Mouse (Mus musculus): ENCODE data around the gene Slc2a10.
"Not testable (repeated sequence)": the region's sequence is repeated elsewhere in the genome, so short reads cannot be mapped to it uniquely, and the experiment has no call there.

Gene Slc2a10

DNA sequence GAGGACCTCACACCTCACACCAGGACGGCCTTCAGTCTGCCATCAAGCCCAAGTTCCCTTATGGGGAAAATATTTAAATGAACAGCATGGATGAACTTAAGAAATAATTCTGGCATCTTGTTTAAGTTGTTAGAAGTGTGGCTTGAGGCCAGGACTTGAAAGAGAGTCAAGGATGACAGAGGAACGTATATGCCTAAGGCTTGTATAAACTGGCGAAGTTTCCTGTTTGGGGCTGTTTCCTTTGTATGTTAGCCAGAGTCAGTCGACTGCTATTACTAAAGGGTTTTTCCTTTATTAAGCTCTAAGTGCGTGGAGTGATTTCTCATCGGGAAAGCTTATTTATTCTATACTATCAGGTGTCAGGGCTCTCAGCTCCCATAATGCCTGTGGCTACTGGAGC lies 4.8 kb upstream of the Slc2a10 start:
- no peak for DNase-seq (ENCODE audit: low read depth)

DNA sequence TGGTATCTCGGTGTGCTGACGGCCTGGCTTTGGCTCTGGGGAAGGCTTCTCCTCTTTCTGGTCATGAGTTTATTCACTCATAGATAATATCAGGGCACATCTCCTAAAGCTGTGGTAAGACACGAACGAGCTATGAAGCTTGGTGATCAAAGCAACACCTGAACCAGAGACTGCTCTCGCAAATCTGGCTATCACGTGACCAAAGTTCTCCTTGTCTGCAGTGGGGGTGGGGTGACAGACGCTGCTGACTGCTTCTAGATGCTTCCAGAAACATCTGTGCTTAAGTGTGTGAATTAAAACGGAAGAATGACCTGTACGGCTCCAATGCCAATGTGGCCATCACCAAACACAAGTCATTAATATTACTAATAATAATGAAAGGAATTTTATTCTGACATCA lies 6.1 kb downstream of the Slc2a10 start:
- DNase-seq (ENCODE audit: low read depth), result no peak

DNA sequence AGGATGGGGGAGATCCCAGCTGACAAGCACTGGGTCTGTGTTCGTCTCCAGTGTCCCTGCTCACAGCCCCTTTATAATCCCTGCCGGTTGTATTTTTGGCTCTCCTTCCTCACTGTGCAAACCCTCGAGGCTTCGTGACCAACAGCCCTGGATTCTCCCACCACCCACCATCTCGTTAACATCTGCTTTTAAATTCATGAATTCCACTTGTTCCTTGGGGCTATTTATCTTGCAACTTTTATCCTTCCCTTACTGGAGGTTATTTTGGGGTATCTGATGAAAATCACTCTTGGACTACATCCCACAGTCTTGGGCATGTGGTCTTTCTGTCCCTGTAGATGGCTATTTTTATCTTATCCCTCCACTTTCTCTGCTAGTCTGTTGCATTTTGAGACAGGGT lies 6.9 kb downstream of the Slc2a10 start:
- no peak for DNase-seq (ENCODE audit: low read depth)

DNA sequence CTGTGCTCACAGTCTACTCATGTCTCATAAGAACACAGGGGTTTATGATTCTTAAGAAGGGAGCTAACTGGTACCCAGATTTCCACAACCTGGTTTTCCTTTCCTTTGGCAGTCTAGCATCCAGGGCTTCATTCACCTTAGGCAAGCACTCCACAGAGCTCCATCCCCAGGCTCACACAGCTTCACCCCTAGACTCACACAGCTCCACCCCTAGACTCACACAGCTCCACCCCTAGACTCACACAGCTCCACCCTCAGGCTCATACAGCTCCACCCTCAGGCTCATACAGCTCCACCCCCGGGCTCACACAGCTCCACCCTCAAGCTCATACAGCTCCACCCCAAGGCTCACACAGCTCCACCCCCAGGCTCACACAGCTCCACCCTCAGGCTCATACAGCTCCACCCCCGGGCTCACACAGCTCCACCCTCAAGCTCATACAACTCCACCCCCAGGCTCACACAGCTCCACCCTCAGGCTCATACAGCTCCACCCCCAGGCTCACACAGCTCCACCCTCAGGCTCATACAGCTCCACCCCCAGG lies 7.4 kb downstream of the Slc2a10 start:
- DNase-seq (ENCODE audit: low read depth), result not testable (repeated sequence)

DNA sequence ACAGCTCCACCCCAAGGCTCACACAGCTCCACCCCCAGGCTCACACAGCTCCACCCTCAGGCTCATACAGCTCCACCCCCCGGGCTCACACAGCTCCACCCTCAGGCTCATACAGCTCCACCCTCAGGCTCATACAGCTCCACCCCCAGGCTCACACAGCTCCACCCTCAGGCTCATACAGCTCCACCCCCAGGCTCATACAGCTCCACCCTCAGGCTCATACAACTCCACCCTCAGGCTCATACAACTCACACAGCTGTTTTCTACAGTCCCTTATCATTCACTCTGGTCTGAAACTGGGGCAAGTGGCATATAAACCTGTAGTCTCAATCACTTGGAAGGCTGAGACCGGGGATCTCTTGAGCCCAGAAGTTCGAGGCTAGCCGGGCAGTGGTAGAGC lies 7.9 kb downstream of the Slc2a10 start:
- DNase-seq (ENCODE audit: low read depth), result not testable (repeated sequence)

DNA sequence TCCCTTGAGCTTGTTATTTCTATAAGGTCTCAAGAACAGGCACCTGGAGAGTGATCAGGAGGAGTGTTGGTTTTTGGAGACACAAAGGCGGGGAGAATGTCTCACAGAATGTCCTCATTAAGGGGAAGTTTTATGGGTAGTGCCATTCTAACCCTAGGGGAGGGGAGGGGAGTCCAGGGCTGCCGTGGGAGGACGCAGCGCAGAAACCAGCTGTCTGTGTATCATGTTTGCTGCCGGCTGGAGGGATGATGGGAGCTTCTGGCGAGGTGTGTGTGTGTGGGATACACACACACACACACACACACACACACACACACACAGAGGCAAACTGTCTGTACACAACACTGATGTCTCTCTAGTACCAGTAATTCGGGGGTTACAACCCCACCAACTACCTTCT lies 8.8 kb downstream of the Slc2a10 start:
- no peak for DNase-seq (ENCODE audit: low read depth)

DNA sequence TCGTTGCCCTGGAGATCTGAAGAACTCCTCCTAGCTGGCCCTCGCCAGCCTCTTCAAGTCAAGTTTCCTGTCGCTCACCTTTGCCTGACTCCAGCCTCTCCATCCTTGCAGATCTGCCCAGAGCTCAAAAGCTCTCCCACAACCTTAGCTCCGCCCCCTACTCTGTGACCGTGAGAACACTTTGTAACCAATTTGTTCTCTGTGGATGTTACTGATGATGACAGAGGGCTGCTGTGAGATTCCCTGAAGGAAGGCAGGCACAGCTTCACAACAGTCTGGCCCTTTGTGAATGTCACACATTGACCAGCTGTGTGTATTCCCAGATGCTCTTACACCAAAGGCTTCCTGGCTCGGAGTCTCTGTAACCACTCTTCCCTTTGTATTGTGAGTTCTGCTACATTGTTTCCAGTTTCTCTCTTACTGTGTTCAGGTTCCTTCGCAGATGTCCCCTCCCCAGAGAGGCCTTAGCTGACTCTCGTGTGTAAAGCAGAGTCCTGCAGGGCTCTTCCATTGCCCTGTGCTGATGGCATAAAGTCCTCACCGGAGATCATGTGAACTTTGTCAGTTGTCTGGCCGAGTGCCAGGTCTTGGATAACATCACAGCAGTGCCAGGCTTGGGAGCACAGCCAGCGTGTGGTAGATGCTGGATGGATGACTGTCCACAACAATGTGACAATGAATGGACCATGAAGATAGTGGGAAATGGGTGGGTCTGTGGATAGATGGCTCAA lies 9.4 kb downstream of the Slc2a10 start:
- DNase-seq (ENCODE audit: low read depth), result no peak

DNA sequence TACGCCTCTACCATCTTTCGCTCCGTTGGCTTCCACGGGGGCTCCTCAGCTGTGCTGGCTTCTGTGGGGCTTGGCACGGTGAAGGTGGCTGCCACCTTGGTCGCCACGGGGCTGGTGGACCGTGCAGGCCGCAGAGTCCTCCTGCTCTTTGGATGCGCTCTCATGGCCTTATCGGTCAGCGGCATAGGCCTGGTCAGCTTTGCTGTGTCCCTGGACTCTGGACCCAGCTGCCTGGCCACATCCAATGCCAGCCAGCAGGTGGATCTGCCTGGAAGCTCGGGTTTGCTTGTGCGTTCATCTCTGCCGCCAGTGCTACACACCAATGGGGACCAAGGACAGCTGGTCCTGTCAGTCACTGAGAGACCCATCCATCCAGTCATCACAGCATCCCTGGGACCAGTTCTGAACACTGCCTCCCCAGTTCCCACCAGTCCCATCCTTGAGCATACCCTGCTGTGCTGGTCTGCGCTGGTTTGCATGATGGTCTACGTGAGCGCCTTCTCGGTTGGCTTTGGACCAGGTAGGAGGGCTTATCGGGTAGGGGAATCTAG lies 11.7 kb downstream of the Slc2a10 start:
- DNase-seq (ENCODE audit: low read depth), result no peak

DNA sequence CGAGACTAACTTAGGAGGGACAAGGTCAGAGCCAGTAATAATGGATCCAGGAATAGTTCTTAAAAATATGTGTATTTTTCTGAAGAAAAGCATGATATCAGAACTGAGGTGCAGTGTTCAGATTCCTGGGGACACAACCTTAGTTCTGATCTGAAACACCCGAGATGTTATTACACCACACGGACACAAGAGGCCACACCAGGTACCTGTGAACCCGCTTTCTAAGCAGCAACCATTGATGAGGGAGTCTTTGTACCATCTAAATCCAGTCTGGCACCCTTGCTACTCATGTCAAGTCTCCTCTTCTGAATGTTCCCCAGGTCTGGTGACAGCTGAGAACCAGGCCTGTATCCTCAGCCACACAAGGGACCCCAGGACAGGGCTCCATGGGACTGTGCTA lies 22.0 kb downstream of the Slc2a10 start:
- no peak for DNase-seq (ENCODE audit: low read depth)

DNA sequence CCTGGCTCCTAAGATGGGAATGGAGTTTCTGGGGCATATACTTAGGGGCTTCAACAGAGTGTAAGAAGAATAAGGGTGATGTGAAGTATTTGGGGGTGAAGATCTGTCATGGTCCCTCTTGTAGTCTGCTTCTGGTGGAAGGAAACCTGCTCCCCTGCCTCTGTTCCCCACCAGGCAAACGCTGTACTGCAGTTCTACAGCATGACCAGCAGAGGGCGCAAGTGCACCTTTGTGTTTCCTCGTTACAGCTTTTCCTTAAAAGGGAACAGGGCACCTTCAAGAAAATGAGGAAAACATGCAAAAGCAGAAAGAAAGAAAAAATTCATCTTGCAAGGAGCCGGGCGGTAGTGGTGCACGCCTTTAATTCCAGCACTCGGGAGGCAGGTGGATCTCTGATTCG lies 25.5 kb downstream of the Slc2a10 start:
- peak; percentile 66 for DNase-seq (ENCODE audit: low read depth)

DNA sequence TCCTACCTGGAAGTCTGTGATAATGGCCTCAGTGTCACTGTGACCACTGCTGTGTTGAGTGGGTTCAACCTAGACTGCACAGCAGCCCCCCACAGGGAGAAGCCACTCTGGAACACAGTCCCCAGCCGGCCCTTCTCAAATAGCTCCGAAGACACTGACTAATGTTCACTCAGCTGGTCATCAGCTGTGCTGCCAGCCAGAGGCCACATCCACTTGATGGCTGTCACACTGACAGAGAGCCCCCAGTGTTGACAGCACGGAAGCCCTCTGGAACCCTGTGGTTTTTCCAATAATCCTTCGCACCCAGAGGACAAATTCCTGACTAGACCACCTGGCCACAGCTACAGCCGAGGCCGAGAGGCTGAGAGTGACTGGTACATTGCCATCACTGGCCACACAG lies 30.2 kb downstream of the Slc2a10 start:
- DNase-seq (ENCODE audit: low read depth), result no peak

DNA sequence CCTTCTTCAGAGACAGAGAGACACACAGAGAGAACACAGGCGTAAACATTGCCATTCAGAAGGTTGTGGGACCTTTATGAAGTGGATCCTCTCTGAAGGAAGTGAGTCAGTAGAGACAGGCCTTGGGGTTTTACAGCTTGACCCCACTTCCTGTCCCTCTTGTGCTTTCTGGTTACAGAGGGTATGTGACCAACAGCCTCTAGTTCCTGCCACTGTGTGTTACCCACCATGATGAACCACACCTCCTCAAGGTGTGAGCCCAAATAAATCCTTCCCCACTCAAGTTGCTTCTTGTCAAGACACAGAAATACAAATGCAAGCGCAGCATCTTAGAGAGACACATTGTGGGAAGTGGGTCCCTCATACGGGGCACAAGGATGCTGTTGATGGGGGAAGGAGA lies 37.4 kb downstream of the Slc2a10 start:
- DNase-seq (ENCODE audit: low read depth), result no peak

DNA sequence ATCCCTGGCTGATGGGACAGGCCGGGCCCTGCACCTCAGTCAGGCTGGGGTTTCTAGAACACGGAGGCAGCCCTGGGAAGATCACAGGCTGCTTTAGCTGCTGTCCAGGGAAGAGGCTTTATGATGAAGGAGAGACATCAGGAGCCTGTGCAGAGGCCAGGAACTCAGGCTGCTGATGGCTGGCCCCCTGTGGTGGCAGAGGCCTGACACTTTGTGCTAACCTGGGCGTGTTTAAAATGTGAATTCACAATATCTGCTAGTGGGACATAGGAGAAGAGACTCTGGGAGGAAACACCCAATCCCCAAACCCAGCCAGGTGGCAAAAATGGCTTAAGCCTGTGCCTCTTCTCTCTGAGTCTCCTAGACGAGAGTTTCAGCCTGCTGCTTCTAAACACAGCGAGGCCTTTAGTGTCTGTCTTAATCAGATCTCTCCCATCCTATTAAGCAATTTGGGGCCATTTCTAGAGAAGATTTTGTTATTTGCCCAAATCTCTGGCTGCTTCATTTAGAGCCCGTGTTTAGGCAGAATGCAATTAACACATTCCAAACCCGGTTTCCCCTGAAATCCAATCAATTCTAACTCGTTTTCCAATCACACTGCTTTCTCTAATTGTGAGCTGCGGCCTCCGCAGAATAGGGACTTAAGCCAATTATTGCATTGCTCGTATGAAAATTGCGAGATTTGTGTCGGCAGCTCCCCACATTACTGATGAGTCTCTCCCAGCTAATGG lies 39.5 kb downstream of the Slc2a10 start:
- DNase-seq (ENCODE audit: low read depth), result no peak

DNA sequence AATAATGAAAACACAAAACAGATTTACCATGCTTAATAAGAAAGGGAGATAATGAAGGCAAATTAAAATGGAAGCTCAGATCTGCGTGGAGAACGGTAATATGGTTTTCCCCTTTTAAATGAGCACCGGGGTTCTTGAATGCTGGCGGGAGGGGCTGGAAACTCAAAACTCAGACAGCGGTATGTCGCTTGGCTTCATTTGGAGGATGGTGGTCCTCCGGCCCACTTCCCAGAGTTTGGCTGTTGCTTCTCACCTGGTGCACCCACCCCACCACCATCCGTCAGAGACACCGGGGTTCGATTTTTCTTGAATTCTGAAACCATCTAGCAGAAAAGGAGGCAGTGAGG lies 40.1 kb downstream of the Slc2a10 start:
- no peak for DNase-seq (ENCODE audit: low read depth)

DNA sequence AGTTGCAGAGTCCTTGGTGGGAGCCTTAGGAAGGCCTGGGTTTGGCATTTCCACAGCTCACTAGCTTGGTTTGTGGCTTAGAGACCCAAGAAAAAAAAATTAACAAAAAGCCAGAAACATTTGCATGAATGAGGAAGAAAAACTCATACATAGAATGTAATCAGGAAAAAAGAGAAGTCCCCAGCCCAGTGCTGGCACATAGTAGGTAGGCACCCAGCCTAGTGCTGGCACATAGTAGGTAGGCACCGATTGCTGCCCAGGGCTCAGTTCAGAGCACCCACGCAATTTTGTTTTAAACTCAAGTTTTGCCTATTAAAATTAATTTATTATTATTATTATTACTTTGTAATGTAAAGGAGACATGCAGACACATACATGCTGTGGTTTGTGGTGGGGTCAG lies 42.1 kb downstream of the Slc2a10 start:
- no peak for DNase-seq (ENCODE audit: low read depth)

DNA sequence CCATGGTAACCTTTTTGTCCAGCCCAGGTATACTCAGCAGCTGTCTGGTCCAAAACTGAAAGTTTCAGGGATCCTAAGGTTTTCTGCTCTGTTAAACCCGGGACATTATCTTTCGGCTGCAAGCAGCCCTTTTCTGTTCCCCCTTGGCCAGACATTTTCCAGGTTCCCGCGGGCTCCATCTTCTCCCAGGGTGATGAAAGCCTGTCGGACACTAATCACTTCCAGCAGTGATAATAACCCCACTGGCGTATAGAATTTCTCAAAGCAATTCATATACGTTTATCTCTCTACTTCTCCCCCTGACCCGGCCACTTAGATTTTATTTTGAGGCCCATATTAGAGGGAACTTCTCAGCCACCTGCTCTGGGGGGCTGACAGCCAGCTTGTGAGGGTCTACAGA lies 42.8 kb downstream of the Slc2a10 start:
- no peak for DNase-seq (ENCODE audit: low read depth)

DNA sequence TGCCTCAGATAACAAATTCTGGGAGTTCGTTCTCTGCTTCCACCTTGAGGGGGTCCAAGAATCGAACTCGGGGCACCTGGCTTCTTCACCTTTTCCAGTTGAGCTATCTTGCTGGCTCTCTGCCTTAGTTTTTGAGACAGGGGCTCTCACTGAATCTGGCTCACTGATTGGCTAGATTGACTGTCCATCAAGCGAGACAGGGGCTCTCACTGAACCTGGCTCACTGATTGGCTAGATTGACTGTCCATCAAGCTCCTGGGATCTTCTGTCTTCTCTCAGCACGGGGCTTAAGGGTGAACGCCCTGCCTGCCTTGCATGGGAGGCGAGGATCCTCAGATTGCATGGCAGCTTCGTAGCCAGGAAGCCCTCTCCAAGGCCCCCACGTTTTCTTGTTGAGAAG lies 43.8 kb downstream of the Slc2a10 start:
- DNase-seq (ENCODE audit: low read depth), result peak; percentile 48

DNA sequence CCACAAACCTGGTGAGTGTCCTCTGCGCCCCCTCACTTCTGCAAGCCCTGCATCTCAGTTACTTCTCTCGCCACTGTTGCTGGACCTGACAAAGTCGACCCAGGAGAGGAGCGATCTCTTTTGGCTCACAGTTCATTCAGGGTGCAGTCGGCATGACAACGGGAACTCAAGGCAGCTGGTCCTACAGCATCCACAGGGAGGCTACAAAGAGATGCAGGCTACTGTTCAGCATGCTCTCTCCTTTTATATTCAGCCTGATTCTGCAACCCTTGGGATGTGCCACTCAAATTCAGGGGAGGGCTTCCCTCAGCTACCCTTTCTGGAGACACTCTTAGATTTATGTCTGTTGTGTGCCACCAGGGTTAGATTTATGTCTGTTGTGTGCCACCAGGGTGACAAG lies 45.0 kb downstream of the Slc2a10 start:
- DNase-seq (ENCODE audit: low read depth), result no peak

DNA sequence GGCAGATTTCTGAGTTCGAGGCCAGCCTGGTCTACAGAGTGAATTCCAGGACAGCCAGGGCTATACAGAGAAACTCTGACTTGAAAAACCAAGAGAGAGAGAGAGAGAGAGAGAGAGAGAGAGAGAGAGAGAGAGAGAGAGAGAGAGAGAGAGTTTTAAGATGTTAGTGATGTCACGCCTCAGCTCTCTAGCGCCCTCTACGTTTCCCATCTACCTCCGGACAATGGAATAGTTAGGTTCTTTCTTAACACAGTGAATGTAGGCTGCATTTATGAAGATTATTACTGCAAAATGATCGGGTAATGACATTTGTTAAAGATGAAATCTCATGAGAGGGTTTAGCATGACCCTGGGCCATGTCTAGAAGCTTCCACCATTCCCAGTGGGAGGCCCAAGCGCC lies 46.8 kb downstream of the Slc2a10 start:
- DNase-seq (ENCODE audit: low read depth), result peak; percentile 35

DNA sequence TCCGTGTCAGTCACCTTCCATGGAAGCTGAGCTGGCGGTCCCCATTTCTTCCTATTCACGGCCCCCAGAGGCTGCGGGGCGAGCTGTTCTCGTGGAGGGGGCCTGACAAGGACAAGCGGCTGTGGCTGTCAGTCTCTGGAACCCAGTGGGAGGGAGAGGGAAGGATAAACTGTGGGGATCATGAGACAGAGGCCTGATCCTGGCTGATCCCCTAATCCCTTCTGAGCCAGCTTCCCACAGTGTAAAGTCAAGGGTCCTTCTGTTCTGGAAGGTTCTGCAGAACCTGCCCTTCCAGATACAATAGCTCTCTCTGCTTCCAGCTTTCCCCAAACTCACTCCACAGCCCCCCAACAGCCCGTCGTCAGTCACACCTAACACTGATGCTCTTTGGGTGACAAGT lies 50.5 kb downstream of the Slc2a10 start:
- DNase-seq (ENCODE audit: low read depth), result no peak

DNA sequence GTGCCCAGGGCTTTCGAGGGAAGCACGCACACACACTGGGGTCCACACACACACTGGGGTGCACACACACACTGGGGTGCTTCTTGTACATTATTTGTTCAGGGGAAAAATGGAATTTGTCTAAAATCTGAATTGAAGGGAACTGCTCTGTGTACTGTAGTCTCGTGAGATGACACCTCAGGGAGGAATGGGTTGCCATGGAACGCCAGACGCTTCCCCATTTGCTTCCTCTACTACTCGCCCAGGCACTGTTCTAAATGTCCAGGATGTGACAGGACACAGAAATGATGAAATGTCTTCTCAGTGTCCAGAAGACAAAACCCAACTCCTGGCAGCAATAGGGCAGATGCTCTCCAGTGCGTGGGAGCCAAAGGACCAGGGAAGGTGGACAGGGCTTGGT lies 53.7 kb downstream of the Slc2a10 start:
- no peak for DNase-seq (ENCODE audit: low read depth)

DNA sequence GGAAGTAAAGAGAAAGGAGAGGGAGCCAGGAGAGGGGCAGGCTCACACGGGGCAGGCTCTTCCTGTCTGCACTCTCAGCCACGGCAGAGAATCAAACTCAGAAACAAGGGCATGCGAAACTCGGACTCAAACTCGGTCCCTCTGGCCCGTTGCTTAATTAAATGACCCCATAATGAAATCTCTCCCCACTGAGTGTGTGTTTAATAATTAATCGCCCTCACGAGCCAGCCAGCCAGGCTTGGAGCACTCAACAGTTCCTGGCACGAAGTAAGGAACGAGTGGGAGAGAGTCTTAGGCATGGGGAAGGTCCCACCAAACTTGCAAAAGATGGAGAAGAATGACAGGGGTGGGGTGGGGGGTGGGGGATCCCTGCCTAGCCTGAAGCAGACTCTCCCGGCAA lies 55.3 kb downstream of the Slc2a10 start:
- no peak for DNase-seq (ENCODE audit: low read depth)

DNA sequence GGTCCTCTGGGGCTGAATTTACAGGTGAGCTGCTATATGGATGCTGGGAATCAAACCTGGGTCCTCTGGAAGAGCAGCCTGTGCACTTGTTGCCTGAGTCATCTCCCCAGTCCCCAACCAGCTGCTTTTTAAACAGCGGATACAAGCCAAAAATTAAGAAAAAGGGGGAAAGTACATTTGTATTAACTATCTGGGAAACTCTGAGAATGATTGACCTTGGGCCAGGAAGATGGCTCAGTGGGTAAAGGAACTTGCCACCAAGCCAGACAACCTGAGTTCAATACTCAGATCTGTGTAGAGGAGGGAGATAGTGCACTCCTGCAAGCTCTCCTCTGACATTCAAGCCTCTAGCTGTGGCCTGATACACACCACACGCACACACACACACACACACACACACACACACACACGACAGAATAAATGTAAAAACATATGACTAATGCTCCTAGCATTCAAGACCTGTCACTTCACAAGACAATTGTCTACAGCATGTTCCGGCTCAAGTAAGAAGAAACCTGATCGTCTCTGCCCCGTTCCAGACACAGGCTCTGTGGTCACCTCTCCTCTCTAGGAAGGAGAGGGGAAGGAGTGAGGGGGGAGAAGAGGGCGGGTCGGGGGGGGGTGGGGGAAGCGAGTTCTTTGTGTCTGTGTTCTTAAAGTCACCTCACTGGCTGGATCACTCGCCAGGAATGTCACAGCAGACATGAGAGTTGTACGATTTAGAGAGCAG lies 56.1 kb downstream of the Slc2a10 start:
- no peak for DNase-seq (ENCODE audit: low read depth)
